Mouse (Mus musculus) bone marrow macrophage, adult 2 months (primary cell): ENCODE measurements around the gene Itih5.

Experiments
- CTCF ChIP-seq: IDR thresholded peaks from 2 replicates; pipeline ENCODE4 v1.5.1; 2012; ENCODE audit warnings: low read depth, mild to moderate bottlenecking, low read length, moderate library complexity
- POLR2A ChIP-seq: IDR thresholded peaks from 2 replicates; pipeline ENCODE4 v1.6.1; 2012; ENCODE audit warnings: mild to moderate bottlenecking, low read depth, low read length, borderline replicate concordance

GRCm38 (mm10) chr2:10119276-10119675 is 34.1 kb upstream of the Itih5 start:
- TF ChIP-seq CTCF (no peak), POLR2A (no peak)
